Mouse (Mus musculus): ENCODE results near the gene Fabp7. TPM values are rescaled to one million over a fixed set of nuclear protein-coding genes. Genes with fewer than 3 reads are reported as not detected.

Gene Fabp7
- total and polyA plus RNA-seq, 3 experiments, result not detected

DNA sequence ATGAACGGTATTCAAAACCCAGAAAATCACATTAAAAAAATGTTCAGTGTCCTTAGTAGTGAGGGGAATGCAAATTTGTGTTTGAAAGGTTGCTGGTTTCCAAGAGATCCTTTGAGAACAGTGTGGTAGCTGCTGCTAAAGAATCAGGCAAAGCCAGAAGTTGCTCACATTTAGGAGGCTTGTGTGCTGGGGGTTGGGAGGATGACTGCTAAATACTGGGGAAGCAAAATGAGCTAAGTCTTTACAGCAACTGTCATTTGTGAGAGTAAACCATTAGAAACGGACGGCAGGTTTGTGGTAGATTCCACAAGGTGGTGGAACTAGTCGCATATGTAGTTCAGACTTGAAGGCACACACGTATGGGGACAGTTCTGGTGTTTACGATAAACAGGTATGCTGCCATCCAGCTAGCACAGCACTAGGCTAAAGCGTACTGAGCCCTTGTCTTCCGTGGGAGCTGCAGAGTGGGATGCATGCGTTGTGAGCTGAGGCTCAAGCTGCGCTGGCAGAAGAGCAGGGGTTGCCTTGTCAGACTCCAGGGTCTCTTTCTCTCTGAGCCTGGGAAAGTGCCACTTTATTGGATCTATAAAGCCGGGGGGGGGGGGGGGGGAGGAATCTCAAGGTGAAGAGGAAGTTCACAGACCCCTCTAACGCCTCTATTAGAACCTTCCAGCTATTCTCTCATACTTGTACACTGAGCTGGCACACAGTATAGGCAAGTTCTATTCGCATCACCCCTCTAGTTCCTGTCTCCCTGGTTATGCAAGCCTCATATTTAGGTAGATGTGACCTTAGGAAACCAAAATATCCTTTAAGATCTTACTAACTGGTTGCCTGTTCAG lies 1.2 kb upstream of the Fabp7 start:
- Histone ChIP-seq H3K27ac (ENCODE audit: insufficient read depth, low read depth) (no peak overlapping the region), H3K9ac (ENCODE audit: insufficient read depth, low read depth) (no peak overlapping the region), H3K4me1 (ENCODE audit: control insufficient read depth in 1 of 2, insufficient read depth in 2 of 2) (peaks cover 0 to 3% of the 10 kb centered on the region in 2 experiments; a peak in 1 of 4 replicates), H3K9me3 (replicated peaks; ENCODE audit: low read length) (no peaks in the 10 kb centered on the region), H3K36me3 (replicated peaks in 1 of 2; ENCODE audit: control insufficient read depth in 1 of 2, insufficient read depth in 1 of 2, low read length in 1 of 2) (no peaks in the 10 kb centered on the region), H3K4me2 (ENCODE audit: insufficient read depth, low read depth, poor library complexity, severe bottlenecking) (no peak overlapping the region), H3K79me2 (replicated peaks; ENCODE audit: control insufficient read depth, extremely low read depth, insufficient read depth, poor library complexity, severe bottlenecking) (no peaks in the 10 kb centered on the region), H3K4me3 (replicated peaks in 1 of 3; ENCODE audit: low read depth in 2 of 3, low read length in 2 of 3, poor library complexity in 1 of 3) (no peak overlapping the region), H3K27me3 (replicated peaks) (no peaks in the 10 kb centered on the region)
- TF ChIP-seq EP300 (IDR thresholded peaks at IDR 0.05; ENCODE audit: low read length) (no peak), USF2 (conservative IDR thresholded peaks at IDR 0.05; ENCODE audit: low read depth, low read length) (no peak), POLR2A (IDR thresholded peaks at IDR 0.05; ENCODE audit: low read depth, low read length) (no peak), KAT2A (IDR thresholded peaks at IDR 0.05; ENCODE audit: insufficient replicate concordance, low read length) (no peak), IRF4 (IDR thresholded peaks at IDR 0.05; ENCODE audit: low read depth, low read length) (no peak), ZMIZ1 (IDR thresholded peaks at IDR 0.05; ENCODE audit: low read depth, low read length) (no peak), MXI1 (IDR thresholded peaks at IDR 0.05; ENCODE audit: low read depth, low read length) (no peak), SIN3A (IDR thresholded peaks at IDR 0.05; ENCODE audit: low read length) (no peak), CTCF (conservative IDR thresholded peaks at IDR 0.05 in 1 of 2, IDR thresholded peaks at IDR 0.05 in 1 of 2; ENCODE audit: low read depth in 2 of 2, low read length in 2 of 2) (no peak), RAD21 (IDR thresholded peaks at IDR 0.05; ENCODE audit: low read depth, low read length) (no peak), ZKSCAN1 (IDR thresholded peaks at IDR 0.05; ENCODE audit: borderline replicate concordance, low read depth, low read length) (no peak), UBTF (IDR thresholded peaks at IDR 0.05; ENCODE audit: low read depth, low read length) (no peak), RCOR1 (conservative IDR thresholded peaks at IDR 0.05; ENCODE audit: low read depth, low read length) (no peak), MAX (IDR thresholded peaks at IDR 0.05; ENCODE audit: low read length) (no peak), POLR2AphosphoS2 (IDR thresholded peaks at IDR 0.05; ENCODE audit: low read depth, low read length) (no peak), ETS1 (conservative IDR thresholded peaks at IDR 0.05; ENCODE audit: low read depth, low read length) (no peak), ELF1 (IDR thresholded peaks at IDR 0.05; ENCODE audit: low read depth, low read length) (no peak), GABPA (IDR thresholded peaks at IDR 0.05; ENCODE audit: insufficient replicate concordance, low read depth, low read length) (no peak)
- in situ Hi-C loops (cut with MboI; ENCODE audit: low pct_ligation_motif_present, low pct_unique_long_range_greater_than_20kb, low sequenced_read_pairs) (no loop called here), dilution Hi-C loops (cut with MboI; ENCODE audit: extremely low pct_ligation_motif_present, extremely low pct_unique_long_range_greater_than_20kb, low sequenced_read_pairs) (no loop called here)
- no peak for DNase-seq (ENCODE audit: extremely low read depth)

DNA sequence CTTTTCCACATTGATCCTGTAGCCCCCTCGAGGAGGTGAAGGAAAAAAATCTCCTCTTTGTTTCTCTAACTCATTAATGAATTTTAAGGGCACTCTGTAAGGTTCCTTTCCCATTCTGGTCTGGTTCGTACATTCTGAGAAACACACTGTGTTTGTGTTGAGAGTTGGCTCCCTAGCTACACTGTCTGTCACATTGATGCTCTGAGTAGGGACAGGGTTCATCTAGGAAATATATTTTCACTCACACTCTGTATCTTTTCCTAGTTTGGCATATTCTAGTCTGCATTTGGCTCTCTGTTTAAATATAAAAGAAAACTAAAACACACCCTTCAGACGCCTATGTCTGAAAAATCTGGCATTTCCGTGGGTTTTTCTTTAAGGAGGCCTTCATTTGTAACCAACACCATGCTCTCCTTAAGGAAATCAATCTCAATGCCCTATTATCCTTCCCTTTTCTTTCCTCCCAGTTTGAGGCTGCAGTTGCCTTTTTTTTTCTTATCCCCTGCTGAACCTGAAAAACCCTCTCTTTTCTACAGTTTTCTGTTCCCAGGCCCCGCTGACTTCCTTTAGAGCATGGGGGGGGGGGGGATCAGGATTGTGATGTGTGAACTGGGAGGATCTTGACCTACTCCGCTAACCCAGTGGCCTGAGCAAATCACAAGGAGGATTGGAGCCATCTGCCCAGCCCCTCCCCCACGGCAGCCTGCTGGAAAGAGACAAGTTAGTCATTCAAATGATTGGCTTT lies 378 bp upstream of the Fabp7 start:
- Histone ChIP-seq H3K27me3 (replicated peaks) (no peaks in the 10 kb centered on the region), H3K27ac (ENCODE audit: insufficient read depth, low read depth) (no peak overlapping the region), H3K9me3 (replicated peaks; ENCODE audit: low read length) (no peaks in the 10 kb centered on the region), H3K4me3 (replicated peaks in 1 of 3; ENCODE audit: low read depth in 2 of 3, low read length in 2 of 3, poor library complexity in 1 of 3) (no peak overlapping the region), H3K79me2 (replicated peaks; ENCODE audit: control insufficient read depth, extremely low read depth, insufficient read depth, poor library complexity, severe bottlenecking) (no peaks in the 10 kb centered on the region), H3K36me3 (replicated peaks in 1 of 2; ENCODE audit: control insufficient read depth in 1 of 2, insufficient read depth in 1 of 2, low read length in 1 of 2) (no peaks in the 10 kb centered on the region), H3K4me1 (ENCODE audit: control insufficient read depth in 1 of 2, insufficient read depth in 2 of 2) (peaks cover 0 to 3% of the 10 kb centered on the region in 2 experiments; a peak in 1 of 4 replicates), H3K4me2 (ENCODE audit: insufficient read depth, low read depth, poor library complexity, severe bottlenecking) (no peak overlapping the region), H3K9ac (ENCODE audit: insufficient read depth, low read depth) (no peak overlapping the region)
- DNase-seq (ENCODE audit: extremely low read depth), result no peak
- in situ Hi-C loops (cut with MboI; ENCODE audit: low pct_ligation_motif_present, low pct_unique_long_range_greater_than_20kb, low sequenced_read_pairs) (no loop called here), dilution Hi-C loops (cut with MboI; ENCODE audit: extremely low pct_ligation_motif_present, extremely low pct_unique_long_range_greater_than_20kb, low sequenced_read_pairs) (no loop called here)
- TF ChIP-seq JUND (conservative IDR thresholded peaks at IDR 0.05; ENCODE audit: low read depth, low read length) (no peak), ETS1 (conservative IDR thresholded peaks at IDR 0.05; ENCODE audit: low read depth, low read length) (no peak), USF1 (IDR thresholded peaks at IDR 0.05; ENCODE audit: low read depth, low read length) (no peak), SMC3 (IDR thresholded peaks at IDR 0.05; ENCODE audit: low read depth, low read length) (no peak), MXI1 (IDR thresholded peaks at IDR 0.05; ENCODE audit: low read depth, low read length) (no peak), JUN (IDR thresholded peaks at IDR 0.05; ENCODE audit: insufficient read depth, low read depth, low read length) (no peak), NRF1 (IDR thresholded peaks at IDR 0.05; ENCODE audit: low read depth, low read length) (no peak), ELF1 (IDR thresholded peaks at IDR 0.05; ENCODE audit: low read depth, low read length) (no peak), HCFC1 (IDR thresholded peaks at IDR 0.05; ENCODE audit: low read depth, low read length) (no peak), POLR2A (IDR thresholded peaks at IDR 0.05; ENCODE audit: low read depth, low read length) (no peak), UBTF (IDR thresholded peaks at IDR 0.05; ENCODE audit: low read depth, low read length) (no peak), POLR2AphosphoS2 (IDR thresholded peaks at IDR 0.05; ENCODE audit: low read depth, low read length) (no peak), BHLHE40 (IDR thresholded peaks at IDR 0.05; ENCODE audit: low read depth, low read length) (no peak), KAT2A (IDR thresholded peaks at IDR 0.05; ENCODE audit: insufficient replicate concordance, low read length) (no peak), GABPA (IDR thresholded peaks at IDR 0.05; ENCODE audit: insufficient replicate concordance, low read depth, low read length) (no peak), E2F4 (IDR thresholded peaks at IDR 0.05; ENCODE audit: insufficient replicate concordance, low read depth, low read length) (no peak), NELFE (IDR thresholded peaks at IDR 0.05; ENCODE audit: low read depth, low read length) (no peak), RAD21 (IDR thresholded peaks at IDR 0.05; ENCODE audit: low read depth, low read length) (no peak)
